Mouse (Mus musculus): Measurements from ENCODE around the gene Pdcd1lg2. TPM values are rescaled to one million over a fixed set of nuclear protein-coding genes. Genes with fewer than 3 reads are reported as not detected.

Gene Pdcd1lg2
- not detected in 2 replicates for polyA plus RNA-seq (2016; fragmentation: Nextera tagmentation; extraction: Ambion mirVana)

GRCm38 (mm10) chr19:29410619-29411018 is at the start of gene Pdcd1lg2:
Pdcd1lg2 (plus strand) TSS chr19:29410919.
- WGBS, result 84% methylated on average over 4 of the region's 4 CpGs
- H3K4me1 ChIP-seq, result 0 out of 2 replicates have a peak, but pooled peaks cover 3% of the 10 kb centered on the region

GRCm38 (mm10) chr19:29361468-29362130 is 49.1 kb upstream of the Pdcd1lg2 start:
- no peaks in the 10 kb centered on the region for H3K9me3 ChIP-seq
- DNase-seq (ENCODE audit: low spot score), result peak; percentile 97
- H3K27me3 ChIP-seq (ENCODE audit: insufficient read depth, poor library complexity, severe bottlenecking), result no peaks in the 10 kb centered on the region
- peaks cover 11% of the 10 kb centered on the region; the same call in 1 of the 2 replicates for H3K4me1 ChIP-seq
- H3K27ac ChIP-seq, result peak overlapping the region; percentile 88
- no peaks in the 10 kb centered on the region for H3K36me3 ChIP-seq
- H3K4me3 ChIP-seq, result peak overlapping the region; percentile 72
- 3% methylated on average over 33 of the region's 33 CpGs for WGBS

More at GRCm38 (mm10) chr19:29410619-29411018, at the start of gene Pdcd1lg2:
- no peak within 1 kb of the TSS for H3K27ac ChIP-seq
- no peaks in the 10 kb centered on the region for H3K36me3 ChIP-seq
- H3K4me3 ChIP-seq, result no peak within 1 kb of the TSS
- no peaks in the 10 kb centered on the region for H3K27me3 ChIP-seq (ENCODE audit: insufficient read depth, poor library complexity, severe bottlenecking)
- H3K9me3 ChIP-seq, result no peaks in the 10 kb centered on the region
- no peak for DNase-seq (ENCODE audit: low spot score)

- H3K4me1 ChIP-seq, result peaks cover 11% of the 10 kb centered on the region; the same call in 1 of the 2 replicates
- DNase-seq (ENCODE audit: low spot score), result no peak
- no peaks in the 10 kb centered on the region for H3K36me3 ChIP-seq
- H3K27ac ChIP-seq, result peak overlapping the region; percentile 88
- H3K9me3 ChIP-seq, result no peaks in the 10 kb centered on the region
- no peaks in the 10 kb centered on the region for H3K27me3 ChIP-seq (ENCODE audit: insufficient read depth, poor library complexity, severe bottlenecking)
- H3K4me3 ChIP-seq, result peak overlapping the region; percentile 72
- WGBS, result 45% methylated on average over 13 of the region's 13 CpGs
Measured at GRCm38 (mm10) chr19:29362173-29362930, 48.4 kb upstream of the Pdcd1lg2 start.

GRCm38 (mm10) chr19:29363557-29363956 is 47.2 kb upstream of the Pdcd1lg2 start:
- 87% methylated on average over 7 of the region's 7 CpGs for whole genome bisulfite sequencing
- Histone ChIP-seq H3K27me3 (ENCODE audit: insufficient read depth, poor library complexity, severe bottlenecking) (no peaks in the 10 kb centered on the region), H3K36me3 (no peaks in the 10 kb centered on the region), H3K9me3 (no peaks in the 10 kb centered on the region), H3K27ac (no peak overlapping the region), H3K4me1 (peaks cover 11% of the 10 kb centered on the region; the same call in 1 of the 2 replicates), H3K4me3 (no peak overlapping the region)
- DNase-seq (ENCODE audit: low spot score), result no peak

GRCm38 (mm10) chr19:29364076-29364475 is 46.6 kb upstream of the Pdcd1lg2 start:
- no peaks in the 10 kb centered on the region for H3K36me3 ChIP-seq
- 71% methylated on average over 5 of the region's 5 CpGs for WGBS

GRCm38 (mm10) chr19:29365105-29365504 is 45.6 kb upstream of the Pdcd1lg2 start:
- H3K9me3 ChIP-seq, result no peaks in the 10 kb centered on the region
- DNase-seq (ENCODE audit: low spot score), result no peak
- no peaks in the 10 kb centered on the region for H3K36me3 ChIP-seq
- no peak overlapping the region for H3K4me3 ChIP-seq
- no peak overlapping the region for H3K27ac ChIP-seq
- WGBS, result 23% methylated on average over 3 of the region's 3 CpGs
- H3K27me3 ChIP-seq (ENCODE audit: insufficient read depth, poor library complexity, severe bottlenecking), result no peaks in the 10 kb centered on the region
- H3K4me1 ChIP-seq, result peaks cover 11% of the 10 kb centered on the region; the same call in 1 of the 2 replicates

More at GRCm38 (mm10) chr19:29364076-29364475, 46.6 kb upstream of the Pdcd1lg2 start:
- DNase-seq (ENCODE audit: low spot score), result no peak
- Histone ChIP-seq H3K9me3 (no peaks in the 10 kb centered on the region), H3K4me3 (no peak overlapping the region), H3K4me1 (peaks cover 11% of the 10 kb centered on the region; the same call in 1 of the 2 replicates), H3K27me3 (ENCODE audit: insufficient read depth, poor library complexity, severe bottlenecking) (no peaks in the 10 kb centered on the region), H3K27ac (no peak overlapping the region)

- no peaks in the 10 kb centered on the region for H3K36me3 ChIP-seq
- H3K27ac ChIP-seq, result peak overlapping the region; percentile 48; the same call in 1 of the 2 replicates
- H3K4me1 ChIP-seq, result peaks cover 5% of the 10 kb centered on the region; the same call in 1 of the 2 replicates
- H3K9me3 ChIP-seq, result no peaks in the 10 kb centered on the region
- 47% methylated on average over 20 of the region's 20 CpGs for WGBS
- no peaks in the 10 kb centered on the region for H3K27me3 ChIP-seq (ENCODE audit: insufficient read depth, poor library complexity, severe bottlenecking)
- DNase-seq (ENCODE audit: low spot score), result no peak
- peak overlapping the region; percentile 65 for H3K4me3 ChIP-seq
Measured at GRCm38 (mm10) chr19:29366226-29366968, 44.3 kb upstream of the Pdcd1lg2 start.

GRCm38 (mm10) chr19:29366969-29367622 is 43.6 kb upstream of the Pdcd1lg2 start, which contains the start of the genes Plgrkt and Cd274:
Plgrkt (minus strand) TSS chr19:29367390.
Cd274 (plus strand) TSS chr19:29367455.
- Histone ChIP-seq H3K27ac (peak within 1 kb of the TSS; percentile 48; the same call in 1 of the 2 replicates), H3K4me3 (peak within 1 kb of the TSS; percentile 65), H3K9me3 (no peaks in the 10 kb centered on the region), H3K27me3 (ENCODE audit: insufficient read depth, poor library complexity, severe bottlenecking) (no peaks in the 10 kb centered on the region), H3K4me1 (0 out of 2 replicates have a peak, but pooled peaks cover 4% of the 10 kb centered on the region), H3K36me3 (no peaks in the 10 kb centered on the region)
- 1% methylated on average over 26 of the region's 26 CpGs for WGBS
- peak; percentile 92 for DNase-seq (ENCODE audit: low spot score)

GRCm38 (mm10) chr19:29368041-29368440 is 42.7 kb upstream of the Pdcd1lg2 start:
- H3K27me3 ChIP-seq (ENCODE audit: insufficient read depth, poor library complexity, severe bottlenecking), result no peaks in the 10 kb centered on the region
- no peaks in the 10 kb centered on the region for H3K4me1 ChIP-seq
- H3K4me3 ChIP-seq, result no peak overlapping the region
- H3K36me3 ChIP-seq, result no peaks in the 10 kb centered on the region
- no peak for DNase-seq (ENCODE audit: low spot score)
- no peaks in the 10 kb centered on the region for H3K9me3 ChIP-seq
- 82% methylated on average over 2 of the region's 2 CpGs for WGBS
- no peak overlapping the region for H3K27ac ChIP-seq

- WGBS, result 76% methylated on average over 3 of the region's 3 CpGs
- Histone ChIP-seq H3K4me1 (0 out of 2 replicates have a peak, but pooled peaks cover 3% of the 10 kb centered on the region), H3K36me3 (no peaks in the 10 kb centered on the region), H3K27me3 (ENCODE audit: insufficient read depth, poor library complexity, severe bottlenecking) (no peaks in the 10 kb centered on the region), H3K9me3 (no peaks in the 10 kb centered on the region), H3K4me3 (no peak overlapping the region), H3K27ac (no peak overlapping the region)
- DNase-seq (ENCODE audit: low spot score), result no peak
Measured at GRCm38 (mm10) chr19:29368671-29369309, 41.9 kb upstream of the Pdcd1lg2 start.

GRCm38 (mm10) chr19:29370112-29370511 is 40.6 kb upstream of the Pdcd1lg2 start:
- H3K27me3 ChIP-seq (ENCODE audit: insufficient read depth, poor library complexity, severe bottlenecking), result no peaks in the 10 kb centered on the region
- H3K27ac ChIP-seq, result no peak overlapping the region
- no peak overlapping the region for H3K4me3 ChIP-seq
- 63% methylated on average over 12 of the region's 12 CpGs for WGBS
- H3K36me3 ChIP-seq, result no peaks in the 10 kb centered on the region
- no peak for DNase-seq (ENCODE audit: low spot score)
- 0 out of 2 replicates have a peak, but pooled peaks cover 4% of the 10 kb centered on the region for H3K4me1 ChIP-seq
- no peaks in the 10 kb centered on the region for H3K9me3 ChIP-seq
